Mouse (Mus musculus) erythroblast, embryonic 14.5 days (primary cell): Measurements from ENCODE around the gene Aff2. TPM values are rescaled to one million over a fixed set of nuclear protein-coding genes. Genes with fewer than 3 reads are reported as not detected.

Experiments
- H3K27me3 ChIP-seq: 2 replicates; pipeline ENCODE4 v1.6.1; 2012; ENCODE audit warnings: inconsistent platforms; ENCODE audit not compliant: control insufficient read depth
- H3K36me3 ChIP-seq: 2 replicates; pipeline ENCODE4 v1.6.1; 2012; ENCODE audit warnings: mild to moderate bottlenecking, inconsistent platforms; ENCODE audit not compliant: control insufficient read depth
- H3K4me1 ChIP-seq: 2 replicates; pipeline ENCODE4 v1.6.1; 2012; ENCODE audit warnings: inconsistent platforms; ENCODE audit not compliant: control insufficient read depth
- H3K4me3 ChIP-seq: replicated peaks from 2 replicates; pipeline ENCODE3; 2012; ENCODE audit warnings: moderate library complexity, mild to moderate bottlenecking, inconsistent platforms
- H3K9me3 ChIP-seq: 2 replicates; pipeline ENCODE4 v1.6.1; 2012; ENCODE audit warnings: low read length, inconsistent platforms, mixed read lengths; ENCODE audit not compliant: control insufficient read depth
- GATA1 ChIP-seq: IDR thresholded peaks from 2 replicates; pipeline ENCODE4 v1.6.1; 2012; ENCODE audit warnings: low read length, inconsistent platforms, mixed read lengths
- TAL1 ChIP-seq: IDR thresholded peaks from 3 replicates; pipeline ENCODE4 v1.6.1; 2012; ENCODE audit warnings: low read length, inconsistent platforms, mixed read lengths
- polyA plus RNA-seq: library from polyadenylated mRNA; stranded (reverse); fragments of >175 nt; gene quantifications from 2 replicates; pipeline ENCODE4 v1.2.3, GENCODE M21; 2012

Gene Aff2
- polyA plus RNA-seq, 1 experiment: not detected

GRCm38 (mm10) chrX:69415043-69415442, 54.9 kb downstream of the Aff2 start:
- no peaks in the 10 kb centered on the region for H3K4me1 ChIP-seq
- TF ChIP-seq TAL1: no peak
- H3K36me3 ChIP-seq: no peaks in the 10 kb centered on the region
- no peak overlapping the region for H3K4me3 ChIP-seq
- no peaks in the 10 kb centered on the region for H3K27me3 ChIP-seq
- no peaks in the 10 kb centered on the region for H3K9me3 ChIP-seq

DNA sequence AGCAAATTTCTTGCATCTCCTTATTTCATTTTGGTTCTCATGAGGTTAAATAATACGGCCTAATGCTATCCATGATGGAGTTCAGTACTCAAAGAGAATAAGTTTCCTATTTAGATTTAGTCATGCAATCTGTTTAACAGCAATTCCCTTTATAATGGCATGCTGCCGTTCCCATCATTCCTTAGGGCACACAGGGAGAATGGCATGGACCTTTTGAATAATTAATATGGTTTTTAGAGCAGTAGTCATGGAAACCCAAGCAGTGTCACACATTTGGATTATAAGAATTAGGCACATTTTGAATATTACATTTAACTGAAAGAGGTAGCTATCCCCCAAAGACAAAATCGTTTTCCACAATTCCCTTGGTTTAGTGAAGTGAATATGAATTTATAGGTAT, 78.3 kb downstream of the Aff2 start:
- TF ChIP-seq TAL1 (no peak), GATA1 (no peak)
- H3K27me3 ChIP-seq: no peaks in the 10 kb centered on the region
- H3K36me3 ChIP-seq: no peaks in the 10 kb centered on the region
- H3K9me3 ChIP-seq: no peaks in the 10 kb centered on the region
- no peak overlapping the region for H3K4me3 ChIP-seq
- no peaks in the 10 kb centered on the region for H3K4me1 ChIP-seq

DNA sequence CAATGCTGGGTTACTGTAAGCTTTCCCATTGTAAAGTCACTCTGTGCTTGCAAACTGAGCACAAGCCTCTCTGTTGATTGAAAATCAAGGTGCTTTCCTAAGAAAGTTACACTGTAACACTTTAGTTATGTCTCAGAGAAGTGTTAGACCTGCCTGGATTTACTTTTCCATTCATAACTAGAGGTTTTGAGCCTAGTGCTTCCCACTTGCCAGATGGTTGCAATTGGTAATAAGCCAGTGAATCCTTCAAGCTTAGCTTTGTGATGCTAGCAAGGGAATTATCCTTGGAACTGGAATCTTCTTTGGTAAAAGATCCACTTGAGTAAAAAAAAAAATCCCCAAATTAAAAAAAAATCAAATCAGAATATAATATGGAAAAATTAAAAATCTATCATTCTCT, 81.8 kb downstream of the Aff2 start:
- no peak for TF ChIP-seq TAL1
- no peak for TF ChIP-seq GATA1
- Histone ChIP-seq H3K27me3 (no peaks in the 10 kb centered on the region), H3K4me1 (no peaks in the 10 kb centered on the region), H3K4me3 (no peak overlapping the region), H3K9me3 (no peaks in the 10 kb centered on the region), H3K36me3 (no peaks in the 10 kb centered on the region)

DNA sequence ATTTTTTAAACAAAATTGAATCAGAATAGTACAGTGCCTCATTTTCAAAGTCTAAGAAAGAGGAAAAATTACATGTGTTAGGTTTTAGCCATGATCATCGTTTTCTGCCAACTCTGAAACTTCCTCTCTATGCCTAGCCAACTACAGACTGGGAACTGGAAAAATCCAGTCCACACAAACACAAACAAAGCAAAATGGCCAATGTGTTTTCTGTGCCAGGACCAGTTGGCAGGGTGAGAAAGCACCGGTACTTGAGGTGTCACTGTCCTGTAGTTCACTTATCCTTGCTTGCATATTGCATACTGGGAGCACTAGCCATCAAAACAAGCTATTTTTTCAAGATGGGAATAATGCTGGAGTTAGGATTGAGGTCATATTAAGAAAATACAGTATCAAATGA, 100.8 kb downstream of the Aff2 start:
- no peaks in the 10 kb centered on the region for H3K9me3 ChIP-seq
- H3K4me1 ChIP-seq: no peaks in the 10 kb centered on the region
- TF ChIP-seq GATA1 (no peak), TAL1 (no peak)
- H3K4me3 ChIP-seq: no peak overlapping the region
- H3K27me3 ChIP-seq: no peaks in the 10 kb centered on the region
- no peaks in the 10 kb centered on the region for H3K36me3 ChIP-seq

DNA sequence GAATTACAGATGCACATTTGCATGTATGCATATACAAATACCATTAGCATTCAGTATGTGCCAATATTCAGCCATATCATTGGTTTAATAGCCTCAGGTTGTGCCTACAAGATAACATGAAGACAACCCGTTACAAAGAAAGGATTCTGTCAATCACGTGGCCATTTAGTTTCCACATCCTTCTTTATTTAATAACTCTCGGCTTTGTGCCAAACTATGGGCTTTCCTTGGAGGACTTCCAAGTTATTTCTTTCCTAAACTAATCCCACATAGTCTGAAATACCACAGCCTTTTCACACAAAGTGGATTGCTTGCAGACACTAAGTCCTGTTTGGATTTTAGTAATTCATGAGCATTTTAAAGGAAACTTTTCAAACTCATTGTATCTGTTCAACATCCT, 142.0 kb downstream of the Aff2 start:
- Histone ChIP-seq H3K9me3 (no peaks in the 10 kb centered on the region), H3K4me1 (no peaks in the 10 kb centered on the region), H3K4me3 (no peak overlapping the region), H3K36me3 (no peaks in the 10 kb centered on the region), H3K27me3 (no peaks in the 10 kb centered on the region)
- no peak for TF ChIP-seq TAL1
- no peak for TF ChIP-seq GATA1

GRCm38 (mm10) chrX:69518040-69518575, 158.0 kb downstream of the Aff2 start:
- Histone ChIP-seq H3K27me3 (no peaks in the 10 kb centered on the region), H3K4me3 (no peak overlapping the region), H3K36me3 (no peaks in the 10 kb centered on the region), H3K4me1 (no peaks in the 10 kb centered on the region), H3K9me3 (no peaks in the 10 kb centered on the region)
- no peak for TF ChIP-seq TAL1
- no peak for TF ChIP-seq GATA1

DNA sequence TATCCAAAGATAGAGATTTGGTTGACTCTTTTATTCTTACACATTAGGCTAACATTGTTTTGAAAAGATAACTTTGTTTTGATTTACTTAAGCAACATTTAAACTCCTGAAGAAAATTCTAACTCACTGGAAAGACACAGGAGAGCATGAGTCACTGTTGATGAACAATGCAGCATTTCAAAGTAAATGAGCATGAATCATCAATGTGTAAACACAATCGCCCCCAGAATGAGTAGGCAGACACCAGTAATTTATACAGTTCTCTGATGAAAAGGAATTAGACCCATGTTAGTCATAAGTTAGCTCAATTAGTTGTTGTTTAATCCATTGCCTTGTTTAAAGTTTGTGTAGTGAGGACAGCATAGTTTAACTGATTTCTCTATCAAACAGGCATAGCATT, 180.7 kb downstream of the Aff2 start:
- no peak for TF ChIP-seq GATA1
- H3K9me3 ChIP-seq: no peaks in the 10 kb centered on the region
- no peak overlapping the region for H3K4me3 ChIP-seq
- H3K27me3 ChIP-seq: no peaks in the 10 kb centered on the region
- H3K36me3 ChIP-seq: no peaks in the 10 kb centered on the region
- no peaks in the 10 kb centered on the region for H3K4me1 ChIP-seq

DNA sequence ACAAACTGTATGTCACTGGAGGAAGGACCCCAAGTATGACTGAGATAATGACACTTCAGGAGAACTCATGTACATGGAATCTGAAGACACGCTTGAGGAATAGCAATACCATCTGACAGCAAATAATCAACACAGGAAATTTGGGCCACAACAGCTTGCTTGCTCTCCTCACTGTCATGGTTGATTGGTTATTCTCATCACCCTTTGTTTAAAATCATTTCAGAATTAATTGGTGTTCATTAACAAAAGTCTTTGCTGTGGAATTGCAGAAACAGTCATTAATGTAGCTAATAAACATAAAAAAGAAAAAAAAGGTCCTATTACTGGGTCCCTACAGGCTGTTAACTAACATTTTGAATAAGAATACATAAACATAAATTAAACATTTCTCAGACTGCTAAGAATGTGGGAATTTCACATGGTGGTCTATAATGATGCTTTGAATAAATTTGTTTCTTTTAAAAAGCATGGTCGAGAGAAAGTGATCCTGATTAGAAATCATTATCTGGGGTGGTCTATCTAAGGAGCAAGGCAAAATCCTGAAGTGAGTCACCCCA, 219.9 kb downstream of the Aff2 start:
- no peak overlapping the region for H3K4me3 ChIP-seq
- no peaks in the 10 kb centered on the region for H3K4me1 ChIP-seq
- TF ChIP-seq GATA1: no peak
- no peak for TF ChIP-seq TAL1
- H3K36me3 ChIP-seq: no peaks in the 10 kb centered on the region
- no peaks in the 10 kb centered on the region for H3K27me3 ChIP-seq
- H3K9me3 ChIP-seq: no peaks in the 10 kb centered on the region

GRCm38 (mm10) chrX:69608793-69609192, 248.7 kb downstream of the Aff2 start:
- no peak overlapping the region for H3K4me3 ChIP-seq
- H3K9me3 ChIP-seq: no peaks in the 10 kb centered on the region
- H3K27me3 ChIP-seq: no peaks in the 10 kb centered on the region
- H3K36me3 ChIP-seq: no peaks in the 10 kb centered on the region
- H3K4me1 ChIP-seq: no peaks in the 10 kb centered on the region
- TF ChIP-seq TAL1: no peak
- TF ChIP-seq GATA1: no peak

DNA sequence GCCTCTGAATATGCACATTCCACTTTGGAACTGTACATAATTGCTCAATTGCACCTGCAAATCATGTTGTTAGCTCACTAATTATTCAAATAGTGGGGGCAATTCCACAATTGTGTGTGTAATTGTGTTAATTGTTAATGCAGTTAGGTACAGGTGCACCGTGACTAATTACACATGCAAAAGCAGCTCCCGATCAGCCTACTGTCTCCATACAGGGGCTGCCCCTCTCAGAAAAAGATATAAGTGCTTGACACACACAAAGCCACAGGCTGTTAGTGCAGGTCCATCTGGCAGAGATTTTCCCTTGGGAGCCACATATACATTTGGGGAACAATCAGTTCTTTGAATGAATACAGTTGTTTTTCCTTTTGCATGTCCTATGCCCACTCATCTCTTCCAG, 302.9 kb downstream of the Aff2 start:
- Histone ChIP-seq H3K9me3 (no peaks in the 10 kb centered on the region), H3K36me3 (no peaks in the 10 kb centered on the region), H3K4me1 (no peaks in the 10 kb centered on the region), H3K27me3 (no peaks in the 10 kb centered on the region), H3K4me3 (no peak overlapping the region)
- no peak for TF ChIP-seq GATA1
- TF ChIP-seq TAL1: no peak
